Mouse (Mus musculus): Measurements from ENCODE around the gene Nol9. TPM values are rescaled to one million over a fixed set of nuclear protein-coding genes. Genes with fewer than 3 reads are reported as not detected.
A peak's percentile ranks its signal among the peaks of the same experiment; 100 is the strongest.

The Nol9 gene
- polyA plus RNA-seq, 1 experiment from 2014 or later = 26.4 TPM

DNA sequence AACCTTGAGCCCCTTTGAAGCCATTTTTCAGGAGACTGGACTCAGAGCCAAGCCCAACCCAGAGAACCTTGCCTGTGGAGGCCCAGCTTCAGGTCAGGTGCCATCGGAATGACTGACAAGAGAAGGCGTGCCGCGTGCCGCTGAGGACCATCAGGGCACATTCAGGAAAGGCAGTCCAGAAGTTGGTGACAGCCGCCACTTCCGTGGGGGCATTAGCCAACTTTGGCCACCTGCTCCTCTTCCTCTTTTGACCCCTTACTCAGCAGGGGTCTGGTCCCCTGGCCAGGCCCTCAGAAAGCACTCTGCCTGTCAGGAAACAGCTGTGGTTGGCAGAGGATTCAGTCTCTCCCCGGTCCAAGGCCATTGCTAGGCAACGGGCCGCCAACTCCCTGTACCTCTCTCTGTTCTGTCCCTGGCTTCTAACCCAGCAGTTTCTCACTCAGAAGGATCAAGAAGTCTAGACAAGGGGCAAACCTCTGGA lies 33.0 kb downstream of the Nol9 start, which contains the start of gene Plekhg5:
Gene Plekhg5 (plus strand): TSS at position 378 of the 481 bp plus-strand sequence.
- no peaks in the 10 kb centered on the region for H3K27me3 ChIP-seq
- H3K27ac ChIP-seq (replicated peaks) = 0 out of 2 replicates have a peak within 1 kb of the TSS, but pooled peaks have one; percentile 28
- peaks cover 11% of the 10 kb centered on the region for H3K4me1 ChIP-seq (replicated peaks)
- no peaks in the 10 kb centered on the region for H3K9me3 ChIP-seq
- no peak within 1 kb of the TSS for H3K9ac ChIP-seq
- no peak for ATAC-seq (ENCODE audit: low read depth)
- H3K4me3 ChIP-seq = no peak within 1 kb of the TSS
- WGBS = 66% methylated on average over 10 of the region's 10 CpGs
- no peak within 1 kb of the TSS for H3K4me2 ChIP-seq
- no peaks in the 10 kb centered on the region for H3K36me3 ChIP-seq

DNA sequence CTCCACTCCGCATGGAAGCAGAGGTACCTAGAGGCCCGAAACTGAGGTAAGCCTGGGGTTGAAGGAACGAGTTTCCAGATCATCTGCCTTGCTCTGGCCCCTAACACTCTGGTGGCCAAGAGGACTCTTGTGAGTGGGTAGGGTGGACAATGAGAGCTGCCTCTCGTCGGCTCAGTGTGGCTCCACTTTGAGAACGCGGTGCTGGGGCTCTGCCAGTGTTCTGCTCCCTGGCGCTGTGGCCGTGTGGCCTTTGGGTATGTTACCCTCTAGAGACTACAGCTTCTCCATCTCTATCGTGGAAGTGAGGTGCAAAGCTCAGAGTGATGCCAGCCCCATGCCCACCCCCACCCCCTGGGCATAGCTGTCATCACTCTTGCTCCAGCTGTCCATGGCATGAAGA lies 33.5 kb downstream of the Nol9 start:
- H3K9ac ChIP-seq = no peak overlapping the region
- no peaks in the 10 kb centered on the region for H3K27me3 ChIP-seq
- 0 out of 2 replicates have a peak overlapping the region, but pooled peaks have one; percentile 28 for H3K27ac ChIP-seq (replicated peaks)
- H3K4me3 ChIP-seq = no peak overlapping the region
- no peaks in the 10 kb centered on the region for H3K36me3 ChIP-seq
- ATAC-seq (ENCODE audit: low read depth) = no peak
- peaks cover 11% of the 10 kb centered on the region for H3K4me1 ChIP-seq (replicated peaks)
- 69% methylated on average over 10 of the region's 10 CpGs for WGBS
- H3K4me2 ChIP-seq = no peak overlapping the region
- H3K9me3 ChIP-seq = no peaks in the 10 kb centered on the region

DNA sequence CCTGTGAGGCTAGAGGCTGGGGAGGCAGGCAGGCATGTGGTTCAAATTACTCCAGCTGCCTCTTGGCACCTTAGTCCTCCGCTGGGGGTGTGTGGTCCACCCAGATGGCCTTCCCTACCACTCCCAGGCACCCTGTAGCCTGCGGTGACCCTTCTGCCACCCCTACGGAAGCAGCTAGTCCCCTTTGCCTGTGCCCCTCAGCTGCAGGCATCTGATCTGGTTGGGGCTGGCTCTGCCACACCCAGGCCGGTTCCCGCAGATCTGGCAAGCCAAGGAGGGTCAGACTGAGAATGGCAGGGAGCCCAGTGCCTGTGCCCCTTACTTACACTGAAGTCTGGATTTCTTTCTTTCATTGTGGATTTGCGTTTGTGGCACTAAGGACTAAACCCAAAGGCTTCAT lies 34.6 kb downstream of the Nol9 start:
- no peaks in the 10 kb centered on the region for H3K36me3 ChIP-seq
- no peak overlapping the region for H3K4me2 ChIP-seq
- H3K27me3 ChIP-seq = no peaks in the 10 kb centered on the region
- no peak for ATAC-seq (ENCODE audit: low read depth)
- H3K9ac ChIP-seq = no peak overlapping the region
- WGBS = 82% methylated on average over 6 of the region's 6 CpGs
- H3K4me1 ChIP-seq (replicated peaks) = peaks cover 11% of the 10 kb centered on the region
- H3K27ac ChIP-seq (replicated peaks) = no peak overlapping the region
- no peak overlapping the region for H3K4me3 ChIP-seq
- H3K9me3 ChIP-seq = no peaks in the 10 kb centered on the region

- WGBS = 83% methylated on average over 9 of the region's 9 CpGs
- Histone ChIP-seq H3K4me3 (no peak overlapping the region), H3K4me2 (no peak overlapping the region), H3K9ac (no peak overlapping the region), H3K27ac (replicated peaks) (no peak overlapping the region), H3K27me3 (no peaks in the 10 kb centered on the region), H3K4me1 (replicated peaks) (peaks cover 11% of the 10 kb centered on the region), H3K36me3 (no peaks in the 10 kb centered on the region), H3K9me3 (no peaks in the 10 kb centered on the region)
- no peak for ATAC-seq (ENCODE audit: low read depth)
Measured at GRCm38 (mm10) chr4:152074548-152074947, 35.4 kb downstream of the Nol9 start.

DNA sequence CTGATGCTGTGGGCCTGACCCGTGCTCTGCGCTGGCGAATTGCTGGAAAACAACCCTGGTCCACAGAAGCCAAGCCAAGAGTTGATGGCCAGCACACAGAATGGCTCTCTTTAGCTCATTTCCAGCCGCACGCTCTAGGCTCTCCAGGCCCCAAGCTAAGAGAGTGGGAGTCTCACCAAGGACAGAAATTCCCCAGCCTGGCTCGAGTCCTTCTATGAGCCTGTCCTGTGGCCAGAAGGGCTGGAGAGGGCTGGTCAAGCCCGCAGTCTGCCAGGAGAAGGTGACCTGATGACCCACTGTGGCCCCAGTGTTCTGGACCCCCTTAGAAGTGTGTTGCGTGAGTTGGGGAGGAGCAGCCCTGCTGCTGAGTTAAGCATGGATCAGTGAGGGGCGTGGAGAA lies 38.1 kb downstream of the Nol9 start:
- peaks cover 7% of the 10 kb centered on the region for H3K4me1 ChIP-seq (replicated peaks)
- no peaks in the 10 kb centered on the region for H3K27me3 ChIP-seq
- ATAC-seq (ENCODE audit: low read depth) = no peak
- H3K4me2 ChIP-seq = no peak overlapping the region
- H3K36me3 ChIP-seq = no peaks in the 10 kb centered on the region
- H3K27ac ChIP-seq (replicated peaks) = no peak overlapping the region
- WGBS = 89% methylated on average over 9 of the region's 9 CpGs
- H3K4me3 ChIP-seq = no peak overlapping the region
- H3K9me3 ChIP-seq = no peaks in the 10 kb centered on the region
- no peak overlapping the region for H3K9ac ChIP-seq

GRCm38 (mm10) chr4:152078105-152078530 lies 39.0 kb downstream of the Nol9 start:
- Histone ChIP-seq H3K27ac (replicated peaks) (no peak overlapping the region), H3K27me3 (0 out of 2 replicates have a peak, but pooled peaks cover 1% of the 10 kb centered on the region), H3K36me3 (no peaks in the 10 kb centered on the region), H3K9me3 (no peaks in the 10 kb centered on the region), H3K9ac (no peak overlapping the region), H3K4me1 (replicated peaks) (no peaks in the 10 kb centered on the region; the same call in 1 of the 2 replicates), H3K4me2 (no peak overlapping the region), H3K4me3 (no peak overlapping the region)
- WGBS = 92% methylated on average over 10 of the region's 10 CpGs
- no peak for ATAC-seq (ENCODE audit: low read depth)

DNA sequence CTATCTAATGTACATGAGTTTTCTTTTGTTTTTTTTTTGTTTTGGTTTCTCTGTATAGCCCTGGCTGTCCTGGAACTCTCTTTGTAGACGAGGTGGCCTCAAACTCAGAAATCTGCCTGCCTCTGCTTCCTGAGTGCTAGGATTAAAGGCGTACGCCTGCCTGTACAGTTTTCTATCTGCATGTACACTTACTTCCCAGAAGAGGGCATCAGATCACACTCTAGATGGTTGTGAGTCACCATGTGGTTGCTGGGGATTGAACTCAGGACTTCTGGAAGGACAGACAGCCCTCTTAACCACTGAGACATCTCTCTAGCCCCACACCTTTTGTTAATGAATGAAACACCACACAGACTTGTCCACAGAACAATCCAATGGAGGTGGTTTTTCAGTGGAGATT lies 40.1 kb downstream of the Nol9 start:
- Histone ChIP-seq H3K4me3 (no peak overlapping the region), H3K4me2 (no peak overlapping the region), H3K9ac (no peak overlapping the region), H3K27ac (replicated peaks) (no peak overlapping the region), H3K27me3 (0 out of 2 replicates have a peak, but pooled peaks cover 3% of the 10 kb centered on the region), H3K36me3 (no peaks in the 10 kb centered on the region), H3K4me1 (replicated peaks) (no peaks in the 10 kb centered on the region), H3K9me3 (no peaks in the 10 kb centered on the region)
- 96% methylated on average over 3 of the region's 3 CpGs for WGBS
- ATAC-seq (ENCODE audit: low read depth) = no peak

DNA sequence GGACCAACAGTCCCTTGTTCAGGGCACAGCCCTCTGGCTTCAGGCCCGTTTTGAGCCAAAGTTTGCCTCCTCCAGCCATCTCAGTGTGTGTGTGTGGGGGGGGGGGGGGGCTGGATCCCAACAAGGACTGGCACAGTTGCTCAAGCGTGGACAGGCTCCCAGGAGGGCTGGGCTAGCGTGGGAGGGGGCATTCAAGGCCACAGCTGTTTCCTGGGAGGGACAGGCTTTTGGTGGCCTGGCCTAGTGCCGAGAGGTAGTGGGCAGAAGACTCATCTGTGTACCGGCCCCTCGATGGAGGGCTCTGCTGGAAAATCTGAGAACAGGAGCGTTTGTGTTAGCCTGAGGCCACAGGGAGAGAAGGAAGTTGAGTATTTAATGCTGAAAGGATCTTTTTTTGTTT lies 40.8 kb downstream of the Nol9 start:
- Histone ChIP-seq H3K36me3 (no peaks in the 10 kb centered on the region), H3K4me1 (replicated peaks) (no peaks in the 10 kb centered on the region), H3K27ac (replicated peaks) (no peak overlapping the region), H3K4me2 (no peak overlapping the region), H3K9ac (no peak overlapping the region), H3K4me3 (no peak overlapping the region), H3K27me3 (peaks cover 8% of the 10 kb centered on the region; the same call in 1 of the 2 replicates), H3K9me3 (no peaks in the 10 kb centered on the region)
- 58% methylated on average over 7 of the region's 7 CpGs for WGBS
- ATAC-seq (ENCODE audit: low read depth) = no peak

GRCm38 (mm10) chr4:152083611-152084220 lies 44.6 kb downstream of the Nol9 start:
- 65% methylated on average over 7 of the region's 7 CpGs for WGBS
- no peak for ATAC-seq (ENCODE audit: low read depth)
- H3K27me3 ChIP-seq = peaks cover 10% of the 10 kb centered on the region; the same call in 1 of the 2 replicates
- H3K36me3 ChIP-seq = no peaks in the 10 kb centered on the region
- H3K4me1 ChIP-seq (replicated peaks) = peaks cover 23% of the 10 kb centered on the region
- no peak overlapping the region for H3K9ac ChIP-seq
- no peak overlapping the region for H3K27ac ChIP-seq (replicated peaks)
- H3K4me2 ChIP-seq = no peak overlapping the region
- H3K9me3 ChIP-seq = no peaks in the 10 kb centered on the region
- H3K4me3 ChIP-seq = no peak overlapping the region

DNA sequence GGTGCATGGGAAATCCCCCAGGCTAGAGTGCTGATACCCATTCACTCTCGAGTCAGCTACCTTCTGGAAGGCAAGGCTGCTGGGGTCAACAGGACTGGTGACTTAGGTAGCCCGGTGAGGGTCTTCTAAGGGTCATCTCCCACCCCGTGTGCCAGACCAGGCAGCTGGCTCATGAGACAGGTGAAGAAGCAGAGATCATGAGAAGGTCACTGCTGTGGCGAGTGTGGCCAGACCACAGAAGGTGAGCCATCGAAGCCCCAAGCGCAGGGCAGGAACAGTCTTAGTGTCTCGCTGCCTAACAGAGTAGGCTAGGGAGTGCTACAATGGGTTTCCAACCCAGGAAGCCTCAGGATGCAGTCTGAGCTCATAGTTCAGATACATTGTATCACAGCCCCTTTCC lies 45.5 kb downstream of the Nol9 start:
- 91% methylated on average over 7 of the region's 7 CpGs for WGBS
- Histone ChIP-seq H3K27ac (replicated peaks) (no peak overlapping the region), H3K4me2 (no peak overlapping the region), H3K4me1 (replicated peaks) (peaks cover 28% of the 10 kb centered on the region), H3K27me3 (peaks cover 10% of the 10 kb centered on the region; the same call in 1 of the 2 replicates), H3K9ac (no peak overlapping the region), H3K36me3 (no peaks in the 10 kb centered on the region), H3K9me3 (no peaks in the 10 kb centered on the region), H3K4me3 (no peak overlapping the region)
- no peak for ATAC-seq (ENCODE audit: low read depth)

GRCm38 (mm10) chr4:152086505-152087210 lies 47.5 kb downstream of the Nol9 start:
- ATAC-seq (ENCODE audit: low read depth) = peak; percentile 78
- peak overlapping the region; percentile 83 for H3K9ac ChIP-seq
- H3K27me3 ChIP-seq = peaks cover 10% of the 10 kb centered on the region; the same call in 1 of the 2 replicates
- no peaks in the 10 kb centered on the region for H3K9me3 ChIP-seq
- peak overlapping the region; percentile 75 for H3K4me2 ChIP-seq
- WGBS = under 1% methylated on average over 74 of the region's 92 CpGs
- H3K36me3 ChIP-seq = no peaks in the 10 kb centered on the region
- H3K4me1 ChIP-seq (replicated peaks) = peaks cover 28% of the 10 kb centered on the region
- 0 out of 2 replicates have a peak overlapping the region, but pooled peaks have one; percentile 7 for H3K27ac ChIP-seq (replicated peaks)
- H3K4me3 ChIP-seq = peak overlapping the region; percentile 70

Data from neural tube, embryonic 13.5 days (tissue).